Mouse (Mus musculus): Measurements from ENCODE around the gene Gm4553.

GRCm38 (mm10) chr7:142145413-142145940, 20.1 kb downstream of the Gm4553 start:
- no peak for TF ChIP-seq CTCF (IDR thresholded peaks at IDR 0.05; ENCODE audit: low read depth, low read length)
- no peak for TF ChIP-seq POLR2A (IDR thresholded peaks at IDR 0.05; ENCODE audit: extremely low read depth, insufficient read depth, low read length)

Data from liver, adult 2 months (tissue).